Mouse (Mus musculus) liver, embryonic 11.5 days (tissue): Measurements from ENCODE around the gene Zc3h18. TPM values are rescaled to one million over a fixed set of nuclear protein-coding genes. Genes with fewer than 3 reads are reported as not detected.

ENCODE experiments used
- ATAC-seq: fragments of 200-750 bp; cut with Nextera tagmentation; replicated peaks from 2 replicates; pipeline ENCODE4 v1.8.0; 2017; ENCODE audit warnings: moderate number of reproducible peaks, mild to moderate bottlenecking, moderate TSS enrichment, moderate library complexity; ENCODE audit not compliant: low FRiP score
- DNase-seq: peaks from one replicate; pipeline ENCODE4 v3.0.0-alpha.2; 2017; ENCODE audit warnings: low spot score
- H3K27ac ChIP-seq: fragments of 300-500 bp; sonication (generic); 2 replicates; pipeline ENCODE4 v1.5.1; 2014; ENCODE audit warnings: mild to moderate bottlenecking, low read depth, low read length, control low read depth
- H3K27me3 ChIP-seq: fragments of 300-500 bp; sonication (generic); replicated peaks from 2 replicates; pipeline ENCODE4 v1.6.1; 2014; ENCODE audit warnings: low read length, mixed read lengths; ENCODE audit not compliant: control insufficient read depth, insufficient read depth
- H3K36me3 ChIP-seq: fragments of 300-500 bp; sonication (generic); 2 replicates; pipeline ENCODE4 v1.6.1; 2014; ENCODE audit warnings: mild to moderate bottlenecking, low read length, moderate library complexity, mixed read lengths; ENCODE audit not compliant: control insufficient read depth, insufficient read depth
- H3K4me1 ChIP-seq: fragments of 300-500 bp; sonication (generic); replicated peaks from 2 replicates; pipeline ENCODE4 v1.6.1; 2014; ENCODE audit warnings: low read length, mixed read lengths; ENCODE audit not compliant: control insufficient read depth, insufficient read depth
- H3K4me2 ChIP-seq: fragments of 300-500 bp; sonication (generic); 2 replicates; pipeline ENCODE4 v1.6.1; 2014; ENCODE audit warnings: mild to moderate bottlenecking, control low read depth, moderate library complexity
- H3K4me3 ChIP-seq: fragments of 300-500 bp; sonication (generic); 2 replicates; pipeline ENCODE4 v1.5.1; 2014; ENCODE audit warnings: low read depth, low read length, control low read depth
- H3K9ac ChIP-seq: fragments of 300-500 bp; sonication (generic); 2 replicates; pipeline ENCODE4 v1.6.1; 2014; ENCODE audit warnings: low read depth, low read length, control low read depth
- H3K9me3 ChIP-seq: fragments of 300-500 bp; sonication (generic); 2 replicates; pipeline ENCODE4 v1.6.1; 2016; ENCODE audit warnings: low read length, inconsistent platforms, mixed read lengths; ENCODE audit not compliant: control insufficient read depth
- WGBS: fragments of 180-500 bp; shearing (Covaris S2); extraction: QIAGEN DNeasy Blood & Tissue Kit; methylation state at CpG from one replicate; pipeline ENCODE4 v1.1.7; 2014; 5-methylcytosine and 5-hydroxymethylcytosine counted together
- polyA plus RNA-seq: library from polyadenylated mRNA; unstranded; fragments of >200 nt; fragmentation: Nextera tagmentation; extraction: Ambion mirVana; gene quantifications from 2 replicates; pipeline ENCODE4 v1.2.1, GENCODE M21; 2014

Zc3h18 gene
- polyA plus RNA-seq, 1 experiment from 2014 or later: 44.2 TPM

DNA sequence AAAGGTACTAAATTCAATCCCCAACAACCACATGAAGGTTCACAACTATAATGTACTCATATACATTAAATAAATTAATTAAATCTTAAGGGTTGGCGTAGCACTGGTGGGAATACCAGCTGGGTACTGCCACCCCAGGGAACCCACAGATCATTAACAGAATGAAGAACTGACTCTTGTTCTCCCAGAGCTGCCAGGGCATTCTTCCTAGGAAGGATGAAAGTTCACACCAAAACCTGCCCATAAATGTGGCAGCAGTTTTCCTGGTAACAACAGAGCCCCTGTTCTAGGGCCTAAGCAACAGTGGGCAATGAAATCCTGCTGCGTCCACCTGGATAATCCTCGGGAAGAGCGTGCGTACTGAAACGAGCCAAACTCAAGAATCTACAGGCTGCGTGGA lies 65.9 kb downstream of the Zc3h18 start:
- Histone ChIP-seq H3K27me3 (no peaks in the 10 kb centered on the region), H3K4me1 (peaks cover 21% of the 10 kb centered on the region), H3K9me3 (no peaks in the 10 kb centered on the region), H3K9ac (peak overlapping the region; percentile 67), H3K36me3 (0 out of 2 replicates have a peak, but pooled peaks cover 7% of the 10 kb centered on the region), H3K4me2 (peak overlapping the region; percentile 90), H3K27ac (no peak overlapping the region), H3K4me3 (peak overlapping the region; percentile 58)
- no peak for ATAC-seq
- no peak for DNase-seq
- WGBS: 45% methylated on average over 7 of the region's 7 CpGs

- DNase-seq: no peak
- 2% methylated on average over 12 of the region's 12 CpGs for WGBS
- no peak; the same call in 1 of the 2 replicates for ATAC-seq
These were observed 66.4 kb downstream of the Zc3h18 start for GRCm38 (mm10) chr8:122442781-122443180.

GRCm38 (mm10) chr8:122443262-122444006 lies 67.0 kb downstream of the Zc3h18 start, which contains the start of gene Mvd:
Mvd (minus strand) TSS chr8:122443422.
- Histone ChIP-seq H3K9me3 (no peaks in the 10 kb centered on the region), H3K36me3 (0 out of 2 replicates have a peak, but pooled peaks cover 3% of the 10 kb centered on the region), H3K4me2 (peak within 1 kb of the TSS; percentile 90), H3K4me3 (peak within 1 kb of the TSS; percentile 58), H3K27me3 (no peaks in the 10 kb centered on the region), H3K27ac (peak within 1 kb of the TSS; percentile 85), H3K9ac (peak within 1 kb of the TSS; percentile 76), H3K4me1 (peaks cover 14% of the 10 kb centered on the region)
- DNase-seq (peak; percentile 98), ATAC-seq (peak; percentile 99)
- WGBS: under 1% methylated on average over 47 of the region's 47 CpGs

More at GRCm38 (mm10) chr8:122442781-122443180, 66.4 kb downstream of the Zc3h18 start:
- H3K9me3 ChIP-seq: no peaks in the 10 kb centered on the region
- H3K4me2 ChIP-seq: peak overlapping the region; percentile 90
- H3K27ac ChIP-seq: peak overlapping the region; percentile 16; the same call in 1 of the 2 replicates
- H3K4me3 ChIP-seq: peak overlapping the region; percentile 58
- H3K36me3 ChIP-seq: 0 out of 2 replicates have a peak, but pooled peaks cover 7% of the 10 kb centered on the region
- no peaks in the 10 kb centered on the region for H3K27me3 ChIP-seq
- peak overlapping the region; percentile 67 for H3K9ac ChIP-seq
- peaks cover 19% of the 10 kb centered on the region for H3K4me1 ChIP-seq

- DNase-seq: no peak
- ATAC-seq: no peak
- peak overlapping the region; percentile 90 for H3K4me2 ChIP-seq
- peak overlapping the region; percentile 85 for H3K27ac ChIP-seq
- 0 out of 2 replicates have a peak, but pooled peaks cover 3% of the 10 kb centered on the region for H3K36me3 ChIP-seq
- H3K9me3 ChIP-seq: no peaks in the 10 kb centered on the region
- H3K9ac ChIP-seq: peak overlapping the region; percentile 76
- peaks cover 14% of the 10 kb centered on the region for H3K4me1 ChIP-seq
- WGBS: 32% methylated on average over 19 of the region's 19 CpGs
- H3K4me3 ChIP-seq: peak overlapping the region; percentile 58
- H3K27me3 ChIP-seq: no peaks in the 10 kb centered on the region
These were observed 67.8 kb downstream of the Zc3h18 start for GRCm38 (mm10) chr8:122444058-122444748.

DNA sequence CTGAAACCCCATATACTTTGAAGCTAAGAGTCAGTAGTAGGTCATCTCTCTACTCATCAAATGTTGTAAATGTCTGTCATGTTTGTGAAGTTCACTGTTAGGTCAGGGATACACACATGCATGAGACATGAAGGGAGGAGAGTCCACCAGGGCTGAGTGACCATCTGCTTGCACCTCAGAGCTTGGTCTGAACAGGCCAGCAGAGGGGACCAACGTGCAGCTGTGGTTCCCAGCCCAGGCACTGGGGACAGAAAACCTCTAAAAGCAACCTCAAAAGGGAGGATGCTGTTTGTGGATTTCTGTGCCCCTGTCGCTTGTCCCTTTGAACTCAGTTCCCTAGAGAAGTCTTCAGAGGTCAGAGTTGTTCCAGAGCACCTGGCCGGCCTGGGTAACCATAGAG lies 68.8 kb downstream of the Zc3h18 start:
- Histone ChIP-seq H3K27ac (no peak overlapping the region), H3K9ac (no peak overlapping the region), H3K27me3 (no peaks in the 10 kb centered on the region), H3K4me1 (peaks cover 14% of the 10 kb centered on the region), H3K4me3 (no peak overlapping the region), H3K9me3 (no peaks in the 10 kb centered on the region), H3K4me2 (peak overlapping the region; percentile 90), H3K36me3 (no peaks in the 10 kb centered on the region)
- DNase-seq (no peak), ATAC-seq (no peak)
- 63% methylated on average over 3 of the region's 3 CpGs for WGBS

GRCm38 (mm10) chr8:122451161-122451703 lies 74.8 kb downstream of the Zc3h18 start:
- DNase-seq: no peak
- Histone ChIP-seq H3K4me2 (no peak overlapping the region), H3K4me1 (no peaks in the 10 kb centered on the region), H3K9ac (no peak overlapping the region), H3K36me3 (no peaks in the 10 kb centered on the region), H3K4me3 (no peak overlapping the region), H3K9me3 (no peaks in the 10 kb centered on the region), H3K27ac (no peak overlapping the region), H3K27me3 (no peaks in the 10 kb centered on the region)
- 64% methylated on average over 7 of the region's 7 CpGs for WGBS
- no peak for ATAC-seq

DNA sequence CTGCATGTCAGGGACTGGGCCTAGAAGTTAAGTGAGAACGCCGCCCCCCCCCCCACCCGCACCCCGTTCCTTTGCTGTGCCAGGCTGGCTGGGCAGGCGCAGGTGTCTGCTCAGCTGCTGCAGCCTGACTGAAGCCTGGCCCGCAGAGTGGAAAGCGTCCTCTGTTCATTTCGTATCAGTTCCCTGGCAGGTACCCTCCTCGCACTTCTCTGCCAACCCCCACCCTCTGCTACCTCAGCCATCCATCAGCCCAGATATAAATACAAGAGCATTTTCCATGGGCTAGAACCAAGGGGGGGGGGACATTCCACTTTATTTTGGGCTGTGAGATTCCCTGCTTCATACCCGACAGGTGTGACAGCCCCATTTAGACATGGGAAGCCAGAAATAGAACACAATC lies 75.7 kb downstream of the Zc3h18 start:
- Histone ChIP-seq H3K4me2 (no peak overlapping the region), H3K9me3 (no peaks in the 10 kb centered on the region), H3K9ac (no peak overlapping the region), H3K4me1 (no peaks in the 10 kb centered on the region), H3K27me3 (peaks cover 3% of the 10 kb centered on the region), H3K4me3 (no peak overlapping the region), H3K36me3 (no peaks in the 10 kb centered on the region), H3K27ac (no peak overlapping the region)
- WGBS: 86% methylated on average over 10 of the region's 10 CpGs
- DNase-seq (no peak), ATAC-seq (no peak)

GRCm38 (mm10) chr8:122454409-122454808 lies 78.0 kb downstream of the Zc3h18 start:
- no peak for DNase-seq
- Histone ChIP-seq H3K9ac (no peak overlapping the region), H3K4me2 (no peak overlapping the region), H3K36me3 (no peaks in the 10 kb centered on the region), H3K4me1 (no peaks in the 10 kb centered on the region), H3K9me3 (no peaks in the 10 kb centered on the region), H3K27ac (no peak overlapping the region), H3K27me3 (peaks cover 14% of the 10 kb centered on the region), H3K4me3 (no peak overlapping the region)
- WGBS: 84% methylated on average over 6 of the region's 6 CpGs
- ATAC-seq: no peak
